Mouse (Mus musculus): ENCODE measurements around the gene Cebpe. TPM values are rescaled to one million over a fixed set of nuclear protein-coding genes. Genes with fewer than 3 reads are reported as not detected.

Gene Cebpe
- polyA plus RNA-seq, 1 experiment from 2014 or later, result 0.17 TPM

Other genes with a start within 250 kb of the Cebpe start
- 13.9 and 16.2 TPM in 2 replicates for gene Lrp10, start 248.0 kb downstream of the Cebpe start, polyA plus RNA-seq (2014; fragmentation: Nextera tagmentation; extraction: Ambion mirVana)
- gene Rem2, start 236.1 kb downstream of the Cebpe start, polyA plus RNA-seq (2014; fragmentation: Nextera tagmentation; extraction: Ambion mirVana), result 6.5 and 8.0 TPM in 2 replicates
- 118 and 121 TPM in 2 replicates for gene Prmt5, start 194.6 kb downstream of the Cebpe start, polyA plus RNA-seq (2014; fragmentation: Nextera tagmentation; extraction: Ambion mirVana)
- 43.4 and 50.2 TPM in 2 replicates for gene Haus4, start 157.6 kb downstream of the Cebpe start, polyA plus RNA-seq (2014; fragmentation: Nextera tagmentation; extraction: Ambion mirVana)
- 28.4 and 31.5 TPM in 2 replicates for gene Ajuba, start 134.6 kb downstream of the Cebpe start, polyA plus RNA-seq (2014; fragmentation: Nextera tagmentation; extraction: Ambion mirVana)
- gene 4931414P19Rik, start 106.2 kb downstream of the Cebpe start, polyA plus RNA-seq (2014; fragmentation: Nextera tagmentation; extraction: Ambion mirVana), result 5.1 and 7.7 TPM in 2 replicates
- gene Psmb5, start 94.2 kb downstream of the Cebpe start, polyA plus RNA-seq (2014; fragmentation: Nextera tagmentation; extraction: Ambion mirVana), result 404 and 462 TPM in 2 replicates
- not detected in 2 replicates for gene Psmb11, start 90.7 kb downstream of the Cebpe start, polyA plus RNA-seq (2014; fragmentation: Nextera tagmentation; extraction: Ambion mirVana)
- gene Gm17606, start 71.2 kb downstream of the Cebpe start, polyA plus RNA-seq (2014; fragmentation: Nextera tagmentation; extraction: Ambion mirVana), result not detected in 2 replicates
- gene Cdh24, start 70.8 kb downstream of the Cebpe start, polyA plus RNA-seq (2014; fragmentation: Nextera tagmentation; extraction: Ambion mirVana), result 6.2 and 6.3 TPM in 2 replicates
- gene 1700123O20Rik, start 26.0 kb downstream of the Cebpe start, polyA plus RNA-seq (2014; fragmentation: Nextera tagmentation; extraction: Ambion mirVana), result 109 and 110 TPM in 2 replicates
- 122 and 141 TPM in 2 replicates for gene Acin1, start 25.2 kb downstream of the Cebpe start, polyA plus RNA-seq (2014; fragmentation: Nextera tagmentation; extraction: Ambion mirVana)
- 0.11 and 0.17 TPM in 2 replicates for gene Gm29776, start 13.3 kb downstream of the Cebpe start, polyA plus RNA-seq (2014; fragmentation: Nextera tagmentation; extraction: Ambion mirVana)
- gene Slc7a8, start 69.8 kb upstream of the Cebpe start, polyA plus RNA-seq (2014; fragmentation: Nextera tagmentation; extraction: Ambion mirVana), result 2.5 and 5.3 TPM in 2 replicates
- not detected in 2 replicates for gene Rnf212b, start 102.0 kb upstream of the Cebpe start, polyA plus RNA-seq (2014; fragmentation: Nextera tagmentation; extraction: Ambion mirVana)
- gene Homez, start 158.8 kb upstream of the Cebpe start, polyA plus RNA-seq (2014; fragmentation: Nextera tagmentation; extraction: Ambion mirVana), result 13.7 and 14.5 TPM in 2 replicates
- gene Ppp1r3e, start 165.4 kb upstream of the Cebpe start, polyA plus RNA-seq (2014; fragmentation: Nextera tagmentation; extraction: Ambion mirVana), result 0.33 and 0.34 TPM in 2 replicates
- gene Bcl2l2, start 171.2 kb upstream of the Cebpe start, polyA plus RNA-seq (2014; fragmentation: Nextera tagmentation; extraction: Ambion mirVana), result 2.7 and 3.6 TPM in 2 replicates
- gene Gm20521, start 171.3 kb upstream of the Cebpe start, polyA plus RNA-seq (2014; fragmentation: Nextera tagmentation; extraction: Ambion mirVana), result 0.38 TPM in 1 of 2 replicates, not detected in the other
- 149 and 167 TPM in 2 replicates for gene Pabpn1, start 180.3 kb upstream of the Cebpe start, polyA plus RNA-seq (2014; fragmentation: Nextera tagmentation; extraction: Ambion mirVana)
- 36.6 and 38.2 TPM in 2 replicates for gene Slc22a17, start 201.0 kb upstream of the Cebpe start, polyA plus RNA-seq (2014; fragmentation: Nextera tagmentation; extraction: Ambion mirVana)
- 29.0 and 29.9 TPM in 2 replicates for gene Efs, start 214.0 kb upstream of the Cebpe start, polyA plus RNA-seq (2014; fragmentation: Nextera tagmentation; extraction: Ambion mirVana)
- gene Il25, start 220.5 kb upstream of the Cebpe start, polyA plus RNA-seq (2014; fragmentation: Nextera tagmentation; extraction: Ambion mirVana), result not detected in 2 replicates
- 2.0 and 2.8 TPM in 2 replicates for gene Cmtm5, start 224.1 kb upstream of the Cebpe start, polyA plus RNA-seq (2014; fragmentation: Nextera tagmentation; extraction: Ambion mirVana)